Mouse (Mus musculus) hindlimb bud, embryonic 11.5 days (tissue): ENCODE results near the gene Ifna11.

Experiments used
- DNase-seq: peaks from one replicate; pipeline ENCODE4 v3.0.0-alpha.2; 2012; ENCODE audit warnings: low read depth, low spot score; ENCODE audit errors: extremely low spot score

The Ifna11 gene

DNA sequence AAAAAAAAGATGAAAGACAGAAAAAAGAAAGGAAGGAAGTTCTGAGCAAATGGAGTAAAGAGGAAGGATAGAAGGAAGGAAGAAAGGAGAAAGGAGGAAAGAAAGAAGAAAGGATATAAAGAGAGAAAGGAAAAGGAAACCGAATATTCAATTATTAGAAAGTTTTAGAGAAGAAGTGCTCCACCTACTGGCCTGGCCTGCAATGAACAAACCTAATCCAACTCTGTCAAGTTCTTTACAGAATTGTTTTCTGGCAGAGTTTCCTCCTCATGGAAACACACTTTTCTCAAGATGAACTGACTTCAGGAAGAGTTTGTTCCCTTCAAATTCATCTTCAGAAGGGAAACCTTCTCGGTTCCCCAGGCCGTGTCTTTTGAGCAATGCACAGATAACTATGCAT, 19.1 kb downstream of the Ifna11 start:
- no peak for DNase-seq

DNA sequence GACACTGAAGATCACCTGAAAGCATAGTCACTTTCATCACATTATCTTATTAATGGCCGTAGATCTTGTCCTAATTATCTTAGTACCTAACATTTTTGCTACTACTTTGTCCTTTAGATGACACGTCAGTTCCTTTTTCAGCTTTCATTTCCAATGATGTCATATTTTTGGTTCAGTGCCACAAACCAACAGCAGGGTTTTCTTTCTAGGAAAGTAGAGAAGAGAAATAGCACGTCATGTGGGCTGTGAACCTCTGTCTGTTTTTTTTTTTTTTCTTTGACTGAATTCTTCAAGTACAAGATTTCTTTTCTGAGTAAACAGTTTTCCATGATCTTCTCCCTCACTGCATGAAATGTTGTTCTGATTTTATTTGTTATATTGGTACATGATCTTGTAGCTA, 20.3 kb downstream of the Ifna11 start:
- DNase-seq = no peak

DNA sequence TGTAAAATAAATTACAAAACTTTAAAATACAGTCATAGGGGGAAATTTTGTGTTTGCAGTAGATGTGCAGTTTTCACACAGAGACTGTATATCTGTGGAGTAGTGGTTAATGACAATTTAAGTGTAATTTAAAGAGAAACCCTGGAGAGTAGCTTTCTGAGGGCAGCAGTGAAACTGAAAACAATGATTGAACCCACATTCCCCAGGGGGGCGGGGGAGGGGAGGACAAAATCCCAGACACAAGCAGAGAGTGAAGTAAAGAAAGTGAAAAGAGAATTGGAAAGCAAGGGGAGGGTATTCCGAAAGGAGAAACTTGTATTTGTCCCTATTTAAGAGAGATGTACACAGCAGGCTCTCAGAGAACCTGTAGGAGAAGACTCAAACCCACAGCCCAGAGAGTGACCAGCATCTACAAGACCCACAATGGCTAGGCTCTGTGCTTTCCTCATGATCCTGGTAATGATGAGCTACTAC, 21.7 kb downstream of the Ifna11 start, which contains the start of gene Ifna4:
Ifna4 (plus strand) TSS at position 424 of the 474 bp plus-strand sequence.
- no peak for DNase-seq

DNA sequence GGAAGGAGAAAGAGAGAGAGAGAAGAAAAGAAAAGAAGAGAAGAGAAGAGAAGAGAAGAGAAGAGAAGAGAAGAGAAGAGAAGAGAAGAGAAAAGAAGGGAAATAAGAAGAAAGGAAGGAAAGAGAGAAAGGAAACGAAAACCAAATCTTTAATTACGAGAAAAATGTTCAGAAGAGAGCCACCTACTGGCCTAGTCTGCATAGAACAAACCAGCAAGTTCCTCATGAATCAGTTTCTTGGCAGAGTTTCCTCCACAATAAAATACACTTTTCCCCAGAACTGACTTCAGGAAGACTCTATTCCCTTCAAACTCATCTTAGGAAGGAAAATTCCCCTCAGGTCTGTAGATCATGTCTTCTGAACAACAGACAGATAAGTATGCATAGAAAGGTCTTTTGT, 25.6 kb downstream of the Ifna11 start:
- DNase-seq = no peak

DNA sequence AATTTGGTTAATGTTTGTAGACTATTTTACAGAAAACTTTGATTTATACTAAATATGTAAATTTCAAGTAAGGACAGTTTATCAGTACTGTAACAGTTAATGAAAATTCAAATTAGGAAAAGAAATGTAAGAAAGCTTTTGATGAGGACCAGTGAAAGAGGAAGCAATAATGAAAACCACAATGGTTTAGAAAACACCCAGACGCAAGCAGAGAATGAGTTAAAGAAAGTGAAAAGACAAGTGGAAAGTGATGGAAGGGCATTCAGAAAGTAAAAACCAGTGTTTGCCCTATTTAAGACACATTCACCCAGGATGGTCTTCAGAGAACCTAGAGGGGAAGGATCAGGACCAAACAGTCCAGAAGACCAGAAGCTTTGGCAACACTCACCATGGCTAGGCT, 29.9 kb downstream of the Ifna11 start, which contains the start of gene Ifna1:
Ifna1 (plus strand) TSS at position 390 of the 400 bp plus-strand sequence.
- DNase-seq = no peak

DNA sequence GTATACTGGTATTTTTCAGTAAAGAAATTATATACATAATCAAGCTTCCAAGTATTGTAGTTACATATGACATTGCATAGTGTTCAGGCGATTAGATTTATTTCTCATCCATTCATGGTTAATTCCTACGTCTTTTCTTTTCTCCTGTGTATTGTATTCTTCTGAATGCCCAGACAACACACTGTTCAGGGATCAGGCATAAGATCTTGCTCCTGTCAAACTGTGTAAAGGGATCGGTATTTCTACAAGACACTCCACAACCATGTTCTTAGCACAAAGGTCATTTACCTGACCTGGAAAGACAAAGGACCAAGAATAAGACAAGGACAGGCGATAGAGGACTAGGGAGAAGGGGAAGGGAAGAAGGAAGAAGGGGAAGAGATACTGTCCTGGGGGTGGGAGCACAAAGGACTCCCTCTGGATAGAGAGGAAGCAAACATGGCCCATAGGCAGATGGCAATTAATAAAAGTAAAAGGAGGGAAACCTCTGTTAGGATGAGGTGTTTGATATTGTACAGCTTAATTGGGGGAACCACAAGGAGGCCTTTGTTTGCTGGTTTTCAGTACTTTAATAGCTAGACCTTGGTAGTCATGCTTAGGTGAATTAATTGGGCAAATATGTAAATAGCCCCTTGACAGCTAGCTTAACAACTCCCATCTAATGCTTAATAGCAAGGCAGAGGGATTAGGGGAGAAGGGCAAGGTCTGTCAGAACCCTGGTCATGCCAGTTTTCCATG, 31.4 kb downstream of the Ifna11 start:
- DNase-seq = no peak

DNA sequence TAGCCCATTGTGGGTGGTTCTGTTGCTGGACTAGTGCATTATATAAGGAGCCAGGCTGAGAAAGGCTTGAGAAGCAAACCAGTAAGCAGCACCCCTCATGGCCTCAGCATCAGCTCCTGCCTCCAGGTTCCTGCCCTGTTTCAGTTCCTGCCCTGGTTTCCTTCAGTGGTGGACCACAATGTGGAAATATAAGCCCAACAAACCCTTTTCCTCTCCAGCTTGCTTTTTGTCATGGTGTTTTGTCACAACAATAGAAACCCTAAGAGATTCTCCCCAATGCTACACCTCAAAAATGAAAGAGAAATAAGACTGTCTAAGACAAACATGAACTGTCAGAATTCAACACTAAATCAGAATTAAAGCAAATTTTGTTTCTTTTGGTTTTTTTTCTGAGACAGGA, 39.5 kb downstream of the Ifna11 start:
- no peak for DNase-seq

DNA sequence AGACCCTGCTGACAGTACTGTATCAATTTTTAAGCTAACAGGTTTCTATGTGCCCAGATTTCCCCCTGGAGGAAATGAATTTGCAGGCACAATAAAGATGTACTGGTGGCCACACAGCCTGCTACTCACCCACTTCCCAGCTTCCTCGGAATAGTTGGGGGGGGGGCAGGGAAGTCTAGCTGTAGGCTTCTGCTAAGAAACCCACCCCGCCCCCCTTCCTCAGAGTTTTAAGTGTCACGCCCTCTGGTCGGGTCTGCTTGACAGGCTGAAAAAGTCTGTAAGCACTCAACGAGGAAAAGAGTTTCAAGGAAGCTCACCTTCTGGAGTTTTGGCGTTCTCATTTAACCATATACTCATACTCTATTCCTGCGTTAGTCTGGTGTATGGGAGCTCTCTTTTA, 43.5 kb downstream of the Ifna11 start:
- DNase-seq = no peak

DNA sequence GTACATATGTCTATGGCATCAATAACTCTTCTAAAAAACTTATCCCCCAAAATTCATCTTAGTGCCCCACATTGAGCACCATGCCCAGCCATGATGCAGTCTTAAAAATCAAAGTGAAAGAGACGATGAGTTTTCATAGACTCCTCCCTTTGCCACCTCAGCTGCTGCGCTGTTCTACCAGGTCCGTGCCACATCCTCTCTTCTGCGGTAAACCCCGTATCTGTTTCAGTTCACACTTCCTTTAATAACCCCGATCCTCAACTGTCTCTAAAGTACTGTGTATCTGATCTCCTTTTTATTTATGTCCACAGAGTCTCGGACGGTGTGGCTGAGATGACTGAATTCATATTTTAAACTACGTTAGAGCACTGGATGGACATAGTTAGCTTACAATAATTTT, 44.8 kb downstream of the Ifna11 start:
- no peak for DNase-seq

DNA sequence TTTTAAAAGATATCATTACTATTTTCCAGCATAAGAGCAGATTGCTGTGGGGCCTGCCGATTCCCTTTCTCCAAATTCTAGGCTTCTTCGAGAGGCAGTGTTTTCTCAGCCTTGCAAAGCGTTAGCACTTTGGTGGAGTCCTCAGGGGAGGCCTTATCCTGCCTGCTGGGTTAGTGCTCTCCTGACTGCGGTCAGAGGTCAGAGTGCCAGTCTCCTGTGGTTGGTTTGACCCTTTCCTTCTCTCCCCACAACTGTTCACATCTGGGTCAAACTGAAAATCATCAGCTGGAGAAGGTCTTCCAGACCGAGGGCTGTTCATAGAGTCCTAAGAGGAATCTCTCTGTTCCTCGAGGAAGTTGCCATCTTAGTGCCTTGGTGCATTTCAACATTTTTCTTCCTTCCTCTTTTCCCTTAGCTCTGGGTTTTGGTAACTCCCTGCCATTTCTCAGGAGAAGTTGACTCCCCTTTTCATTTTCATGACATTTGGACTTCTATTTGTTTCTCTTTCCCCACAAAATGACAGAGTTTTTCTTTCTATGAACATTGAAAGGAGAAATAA, 45.3 kb downstream of the Ifna11 start:
- no peak for DNase-seq

DNA sequence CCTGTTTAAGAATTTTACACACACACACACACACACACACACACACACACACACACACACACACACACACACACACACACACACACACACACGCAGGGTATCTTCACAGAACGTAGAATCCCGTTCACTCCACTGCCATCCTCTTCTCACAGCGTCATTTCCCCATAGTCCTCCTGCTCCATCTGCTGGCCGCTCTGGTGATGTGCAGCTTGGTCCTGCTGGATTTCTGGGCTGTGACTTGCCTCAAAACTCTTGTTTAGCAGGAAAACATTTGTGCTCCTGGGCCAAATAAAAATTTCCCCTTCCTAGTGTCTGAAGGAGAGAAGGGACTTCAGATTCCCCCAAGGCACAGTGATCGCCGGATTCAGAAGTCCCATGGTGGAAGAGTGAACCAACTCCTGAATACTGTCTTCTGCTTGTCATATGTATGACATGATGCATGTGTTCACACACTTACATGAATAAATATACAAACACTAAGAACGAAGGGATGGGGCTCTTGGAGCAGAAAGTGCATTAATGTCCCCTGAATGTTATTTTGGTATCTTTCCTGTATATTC, 47.7 kb downstream of the Ifna11 start:
- DNase-seq = peak; percentile 75

DNA sequence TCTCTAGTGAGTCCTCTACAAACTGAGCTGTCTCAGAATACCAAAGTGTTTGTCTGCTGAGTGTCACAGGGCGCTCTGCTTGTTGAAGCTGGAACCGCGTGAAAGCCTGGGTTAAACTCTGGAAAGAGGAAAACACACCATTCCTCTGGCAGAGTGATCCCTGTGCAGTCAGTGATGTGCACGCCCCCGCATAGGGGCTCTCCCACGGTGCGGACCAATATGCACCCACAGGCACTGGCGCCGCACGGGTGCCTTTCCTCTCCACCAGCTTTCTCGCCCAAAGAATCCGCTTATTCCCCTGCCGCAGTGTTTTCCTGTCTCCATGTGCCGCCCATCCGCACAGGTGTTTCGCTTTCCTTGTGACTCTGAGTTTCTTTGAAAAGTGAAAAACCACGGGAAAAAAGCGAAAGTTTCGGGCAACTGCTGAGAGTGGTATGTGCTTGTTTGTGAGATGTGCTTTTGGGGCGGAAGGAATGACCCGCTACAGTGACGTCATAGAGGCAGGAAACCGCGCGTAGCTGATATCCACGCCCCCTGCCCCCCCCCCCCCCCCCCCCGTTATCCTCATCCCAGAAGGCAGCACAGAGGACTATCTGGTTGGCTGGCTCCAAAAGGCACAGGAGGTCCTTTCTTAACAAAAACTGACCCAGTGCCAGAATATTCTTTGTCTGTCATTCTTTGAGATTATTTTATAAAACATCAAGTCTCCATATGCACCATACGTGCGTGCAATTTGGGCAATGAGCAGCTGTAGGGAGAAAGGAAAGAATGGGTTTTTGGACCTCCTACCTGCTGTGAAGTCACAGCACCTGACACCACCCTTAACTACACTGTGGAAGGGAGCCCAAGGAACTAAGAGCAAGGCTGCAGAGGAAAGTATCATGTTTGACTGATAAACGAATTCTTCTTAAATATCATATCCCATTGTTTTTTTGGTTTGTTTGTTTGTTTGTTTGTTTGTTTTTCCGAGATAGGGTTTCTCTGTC, 48.5 kb downstream of the Ifna11 start:
- peak; percentile 12 for DNase-seq
